ENCODE assay signal across 17 mouse cellular contexts in genomic region chr7:123307887-123308558, GRCm38 (mm10).
"Had no signal": no experiment of that assay in that cellular context is flagged by ENCODE, and none has a peak within 500 bp of the region (broad histone marks: within the 10 kb centered on the region; RNA-seq: fewer than 3 reads in every experiment).

No protein-coding gene starts in this region.

- H3K4me2 ChIP-seq: lung, embryonic 14.5 days; midbrain, embryonic 12.5 days; neural tube, embryonic 13.5 days; neural tube, embryonic 15.5 days had no signal

- H3K4me1 ChIP-seq: midbrain, embryonic 10.5 days; midbrain, embryonic 12.5 days; neural tube, embryonic 13.5 days; neural tube, embryonic 15.5 days had no signal

- ATAC-seq: midbrain, embryonic 16.5 days had no signal

- H3K4me3 ChIP-seq: midbrain, embryonic 10.5 days; midbrain, embryonic 12.5 days; myocyte; neural tube, embryonic 13.5 days; neural tube, embryonic 15.5 days had no signal

- H3K27me3 ChIP-seq: midbrain, embryonic 12.5 days; neural tube, embryonic 13.5 days; neural tube, embryonic 15.5 days had no signal

- DNase-seq: lung, adult 18-20 months; lung, embryonic 14.5 days; lung, postnatal 10 days; lung, postnatal 4 days; midbrain, embryonic 14.5 days; right cerebral cortex, postnatal 14 days; spleen, adult 18-20 months; thymus, adult 2 months; thymus, postnatal 25 days; thymus, postnatal 4 days had no signal

- H3K9ac ChIP-seq: liver, embryonic 14.5 days; lung, embryonic 14.5 days; midbrain, embryonic 12.5 days; neural tube, embryonic 13.5 days; neural tube, embryonic 15.5 days had no signal

- H3K9me3 ChIP-seq: midbrain, embryonic 10.5 days; midbrain, embryonic 12.5 days; neural tube, embryonic 13.5 days; neural tube, embryonic 15.5 days had no signal

- H3K27ac ChIP-seq: liver, embryonic 14.5 days; midbrain, embryonic 10.5 days; midbrain, embryonic 12.5 days; neural tube, embryonic 13.5 days; neural tube, embryonic 15.5 days had no signal
